Mouse (Mus musculus) urinary bladder, postnatal 4 days (tissue): ENCODE measurements around the gene Ptges2.

Experiments
- DNase-seq, 2 experiments: peaks; one replicate each; pipeline ENCODE4 v3.0.0; 2021 to 2022; ENCODE audit warnings: low spot score in 2 of 2

The Ptges2 gene

GRCm38 (mm10) chr2:32375317-32375940 lies 20.3 kb upstream of the Ptges2 start:
- DNase-seq = no peak

- no peak for DNase-seq
These were observed 18.7 kb upstream of the Ptges2 start for GRCm38 (mm10) chr2:32376963-32377362.

- DNase-seq = no peak
These were observed 15.6 kb upstream of the Ptges2 start for GRCm38 (mm10) chr2:32380001-32380500.

DNA sequence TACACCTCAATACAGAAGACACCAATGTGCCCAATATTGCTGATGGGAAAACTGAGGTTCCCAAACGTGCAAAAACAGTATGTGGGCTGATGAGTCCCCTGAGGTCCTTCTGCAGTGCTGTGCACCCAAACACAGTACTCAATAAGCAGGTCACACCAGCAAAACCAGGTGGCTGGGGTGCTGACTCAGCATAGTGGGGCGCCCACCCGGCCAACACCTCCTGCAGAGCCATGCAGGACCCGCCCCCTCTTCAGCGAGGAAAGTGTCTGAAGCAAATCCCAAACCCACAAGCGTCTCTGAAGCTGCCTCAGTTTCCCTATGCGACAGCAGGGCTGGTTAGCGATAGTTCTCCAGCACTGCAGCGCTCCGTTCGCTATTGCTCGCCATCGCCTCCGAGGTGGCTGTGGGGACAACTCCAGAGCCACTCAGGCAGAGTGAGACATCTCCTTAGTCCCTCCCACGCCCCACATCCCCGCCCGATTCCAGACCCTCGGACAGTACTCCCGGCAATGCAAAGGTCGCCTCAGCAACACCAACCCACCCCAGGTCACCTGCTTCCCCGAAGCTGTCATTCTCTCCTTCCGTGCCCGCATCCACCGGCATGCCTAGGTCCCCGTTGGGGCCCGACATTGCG lies 14.4 kb upstream of the Ptges2 start:
- no peak for DNase-seq

GRCm38 (mm10) chr2:32381775-32382223 lies 13.9 kb upstream of the Ptges2 start, which contains the start of gene 1110008P14Rik:
Gene 1110008P14Rik (minus strand): TSS chr2:32381938.
- peak; percentile 90 to 95 for DNase-seq

GRCm38 (mm10) chr2:32382689-32383088 lies 13.0 kb upstream of the Ptges2 start:
- DNase-seq = no peak

- no peak for DNase-seq
These were observed 7.8 kb upstream of the Ptges2 start, which contains the start of gene Lcn2 for GRCm38 (mm10) chr2:32387706-32388490. Gene Lcn2 (minus strand): TSS chr2:32388252.

DNA sequence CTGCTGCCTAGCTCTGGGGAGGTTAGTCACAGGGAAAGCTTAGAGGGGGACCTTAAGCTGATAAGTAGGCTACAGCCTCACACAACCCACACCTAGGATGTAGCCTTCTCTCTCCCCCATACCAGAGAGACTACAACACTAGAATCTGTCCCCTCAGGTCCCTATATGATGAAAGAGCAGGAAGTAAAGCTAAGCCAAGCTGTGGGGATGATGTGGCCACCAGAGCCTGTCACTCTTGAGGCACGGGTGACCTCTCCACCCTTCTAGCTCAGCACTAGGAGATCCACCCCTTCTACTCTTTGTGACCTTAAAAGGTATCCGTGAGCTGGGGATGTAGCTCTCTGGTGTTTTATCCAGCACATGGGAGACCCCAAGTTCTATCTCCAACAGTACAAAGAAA lies 6.5 kb upstream of the Ptges2 start:
- no peak for DNase-seq

DNA sequence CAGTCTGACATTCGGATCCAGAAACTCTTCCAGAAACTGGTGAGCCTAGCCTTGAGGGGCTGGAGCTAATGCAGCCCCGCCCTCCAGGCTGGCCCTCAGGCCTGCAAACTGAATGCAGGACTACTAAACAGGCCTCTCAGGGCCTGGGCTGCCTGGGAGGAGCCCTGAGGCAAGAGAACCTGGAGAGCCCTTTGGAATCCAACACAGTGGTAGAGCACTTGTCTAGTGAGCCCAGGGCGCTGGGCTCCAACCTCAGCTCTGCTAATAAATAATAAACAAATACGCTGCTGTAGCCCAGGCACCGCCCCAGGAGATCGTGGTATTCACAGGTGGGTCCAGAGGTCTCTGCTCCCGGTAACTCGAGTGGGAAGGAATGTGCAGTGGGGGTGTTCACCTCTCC lies 4.8 kb upstream of the Ptges2 start:
- DNase-seq = no peak

- DNase-seq = no peak
These were observed 3.6 kb upstream of the Ptges2 start for GRCm38 (mm10) chr2:32392063-32392462.

DNA sequence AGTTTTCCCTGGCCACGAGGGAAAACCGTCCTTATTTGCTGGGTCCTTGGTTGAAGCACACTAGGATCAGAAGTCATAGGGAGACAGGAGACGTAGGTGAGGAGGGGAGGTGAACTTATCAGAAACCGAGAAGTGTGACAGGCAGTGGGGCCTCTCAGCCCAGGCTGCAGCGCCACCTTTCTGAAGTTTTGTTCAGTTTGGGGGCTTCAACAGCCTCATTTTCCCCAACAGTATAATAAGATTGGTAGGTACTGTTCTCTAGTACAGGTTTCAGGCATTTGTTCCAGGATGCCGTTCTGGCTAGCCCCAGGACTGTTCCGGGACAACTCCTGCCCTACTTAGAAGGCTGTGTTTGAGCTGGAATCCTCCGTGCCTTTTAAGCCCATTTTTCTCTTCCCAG lies 723 bp upstream of the Ptges2 start:
- DNase-seq = no peak

- peak; percentile 85 to 88 for DNase-seq
These were observed 388 bp downstream of the Ptges2 start for GRCm38 (mm10) chr2:32395946-32396621.

GRCm38 (mm10) chr2:32396695-32397094 lies 999 bp downstream of the Ptges2 start:
- DNase-seq = no peak

DNA sequence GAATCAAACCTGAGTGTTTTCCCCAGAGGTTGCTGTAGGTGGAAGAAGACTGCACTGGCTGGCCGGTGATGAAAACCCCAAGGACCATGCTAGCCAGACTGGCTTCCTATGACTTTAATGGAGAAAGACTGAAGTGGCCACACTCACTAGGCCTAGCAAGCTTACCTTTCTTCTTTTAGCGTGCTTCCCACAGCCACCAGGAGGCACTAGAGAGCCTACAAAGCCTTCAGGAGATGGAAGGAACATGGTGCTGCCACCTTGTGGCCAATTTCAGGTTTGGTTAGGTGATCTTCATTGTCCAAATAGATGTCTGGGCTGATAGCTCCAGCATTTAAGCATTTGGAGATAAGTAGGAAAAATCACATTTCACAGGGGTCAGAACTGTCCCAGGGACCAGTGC lies 9.0 kb downstream of the Ptges2 start:
- DNase-seq = peak; percentile 79 to 94

DNA sequence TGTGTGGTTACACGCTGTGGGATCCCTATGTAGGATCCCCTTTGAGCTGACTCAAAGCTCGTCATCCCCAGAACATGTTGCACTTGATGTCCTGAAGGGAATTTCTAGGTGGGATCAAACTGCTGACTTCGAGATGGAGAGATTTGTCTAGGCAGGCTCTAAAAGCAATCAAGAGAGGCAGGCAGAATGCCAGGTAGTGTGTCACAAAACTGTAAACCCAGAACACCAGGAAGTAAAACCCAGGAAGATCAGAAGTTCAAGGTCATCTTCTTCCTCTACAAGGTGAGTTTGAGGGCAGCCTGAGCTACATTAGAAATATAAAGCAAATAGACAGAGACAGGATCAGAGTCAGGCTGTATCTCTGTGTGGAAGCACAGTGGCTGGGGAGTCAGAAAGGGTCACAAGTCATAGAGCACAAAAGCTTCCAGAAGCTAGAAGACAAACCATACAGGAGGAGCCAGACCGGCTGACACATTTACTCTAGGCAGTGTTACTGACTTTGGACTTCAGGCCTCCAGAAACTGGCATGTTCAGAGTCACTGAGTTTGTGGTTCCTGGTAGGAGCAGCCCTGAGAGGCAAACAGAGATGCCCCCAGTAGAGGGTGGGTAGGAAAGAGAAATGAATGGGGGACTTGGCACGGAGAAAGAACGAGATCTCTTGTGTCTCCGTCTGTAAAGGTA lies 11.6 kb downstream of the Ptges2 start:
- no peak for DNase-seq

DNA sequence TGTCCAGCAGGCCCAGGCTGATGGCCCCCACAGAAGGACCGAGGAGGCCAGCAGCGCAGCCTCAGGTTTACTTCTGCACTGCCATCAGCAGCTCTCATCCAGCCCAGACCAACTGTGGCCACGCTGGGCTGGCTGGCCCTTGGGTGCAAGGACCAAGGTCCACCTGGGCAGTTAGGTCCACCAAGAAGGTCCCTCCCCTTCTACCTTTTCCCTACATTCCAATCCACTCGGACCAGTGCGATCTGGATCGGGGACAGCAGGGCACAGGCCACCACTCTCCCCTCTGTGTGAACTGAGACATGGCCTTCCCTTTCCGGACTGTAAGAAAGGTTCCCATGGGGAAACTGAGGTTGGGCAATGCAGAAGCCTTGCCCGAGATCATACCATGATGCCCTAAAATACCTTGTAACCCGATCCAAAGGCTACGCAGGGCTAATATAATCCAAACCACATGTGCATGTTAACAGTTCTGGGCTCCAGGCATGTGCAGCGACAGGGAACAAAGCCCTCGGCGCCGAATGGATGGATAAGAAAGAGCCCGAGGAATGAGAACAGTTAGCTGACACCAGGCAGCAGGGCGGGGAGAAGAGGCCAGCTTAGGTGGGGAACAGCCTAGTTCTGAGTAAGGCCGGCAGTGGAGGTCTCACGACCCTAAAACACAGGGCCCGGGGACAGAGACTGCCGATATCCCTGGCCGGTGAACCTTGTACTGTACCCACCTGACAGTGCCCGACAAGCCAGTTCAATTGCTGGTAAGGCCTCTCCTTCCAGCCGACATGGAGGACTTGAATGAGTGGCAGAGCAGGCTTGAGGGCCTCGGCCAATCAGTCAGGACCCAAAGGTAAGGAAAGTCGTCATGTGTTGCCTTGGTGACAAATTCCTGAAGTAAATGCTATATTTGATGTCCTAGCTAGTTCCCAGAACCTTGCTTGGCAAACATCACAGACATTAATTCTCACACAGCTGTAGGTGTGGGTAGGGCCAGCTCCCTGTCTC lies 13.0 kb downstream of the Ptges2 start:
- no peak for DNase-seq

DNA sequence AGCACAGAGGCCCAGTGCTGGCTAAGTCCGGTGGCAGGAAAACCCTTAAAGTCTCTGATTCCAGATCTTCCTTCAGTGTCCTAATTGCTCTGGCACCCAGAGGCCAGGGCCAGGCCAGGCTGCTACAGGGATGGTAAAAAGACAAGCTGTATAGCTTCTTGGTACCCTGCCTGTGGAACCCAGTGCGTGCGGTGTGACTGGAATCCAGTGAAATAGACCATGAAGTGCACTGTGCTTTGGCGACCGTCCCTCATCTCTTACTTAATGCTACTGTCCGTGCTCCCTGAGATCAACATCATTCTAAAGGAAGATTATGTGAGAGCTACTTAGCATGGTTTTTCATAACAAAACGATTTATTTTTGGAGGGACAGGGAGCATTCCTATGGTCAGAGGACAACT lies 15.7 kb downstream of the Ptges2 start:
- DNase-seq = no peak

- DNase-seq = no peak
These were observed 17.2 kb downstream of the Ptges2 start for GRCm38 (mm10) chr2:32412742-32413531.

- no peak for DNase-seq
These were observed 18.2 kb downstream of the Ptges2 start for GRCm38 (mm10) chr2:32413936-32414335.
